Mouse (Mus musculus): ENCODE data around the gene Slc39a5. TPM values are rescaled to one million over a fixed set of nuclear protein-coding genes. Genes with fewer than 3 reads are reported as not detected.

Gene Slc39a5
- polyA plus RNA-seq, 1 experiment: not detected

DNA sequence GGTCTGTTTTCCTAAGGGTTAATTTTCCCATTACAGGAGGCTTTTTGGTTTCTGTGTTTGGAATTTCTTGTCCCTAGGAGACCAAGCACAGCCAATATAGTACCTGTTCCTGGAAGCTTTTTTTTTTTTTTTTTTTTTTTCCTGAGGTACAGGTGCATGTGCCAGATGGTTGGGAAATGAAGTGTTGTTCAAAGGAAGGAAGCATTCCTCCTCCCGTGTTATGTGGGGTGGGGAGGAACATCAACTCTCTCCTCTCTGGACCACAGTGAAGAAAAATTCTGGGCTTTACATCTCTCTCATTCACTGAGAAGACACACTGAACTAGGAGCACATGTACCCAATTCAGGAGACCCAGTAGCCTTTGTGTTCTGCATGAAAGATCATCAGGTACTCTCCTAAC is 12.0 kb upstream of the Slc39a5 start:
- H3K27ac ChIP-seq (ENCODE audit: insufficient read depth, low read depth, low read length): no peak overlapping the region
- 13% methylated on average over 1 of the region's 1 CpGs for WGBS
- TF ChIP-seq CTCF (IDR thresholded peaks at IDR 0.05; ENCODE audit: insufficient read depth, low read depth, low read length): no peak
- no peak for TF ChIP-seq POLR2A (IDR thresholded peaks at IDR 0.05; ENCODE audit: insufficient read depth, low read depth, low read length)
- H3K4me3 ChIP-seq (ENCODE audit: insufficient read depth, low read depth, low read length): no peak overlapping the region
- H3K4me1 ChIP-seq (ENCODE audit: control insufficient read depth, insufficient read depth, low read length): peaks cover 18% of the 10 kb centered on the region

DNA sequence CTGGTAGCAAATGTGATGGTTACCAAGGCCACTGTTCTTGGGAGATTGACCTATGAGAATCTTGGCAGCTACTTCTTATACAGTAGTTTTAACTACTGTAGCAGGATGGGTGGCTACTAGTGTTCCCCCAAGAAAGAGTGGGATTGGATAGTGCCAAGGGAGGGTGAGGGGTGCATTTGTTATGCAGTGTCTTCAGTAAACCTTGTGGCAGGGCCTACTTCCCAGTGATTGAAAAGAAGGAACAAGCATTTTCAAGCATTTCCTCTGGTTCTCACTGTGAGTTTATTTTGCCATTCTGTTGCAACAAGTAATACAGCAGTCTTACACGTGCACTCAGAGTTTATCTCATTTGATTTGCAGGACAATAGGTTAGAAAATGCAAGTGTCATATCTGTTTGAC is 11.5 kb upstream of the Slc39a5 start:
- H3K27ac ChIP-seq (ENCODE audit: insufficient read depth, low read depth, low read length): no peak overlapping the region
- H3K4me1 ChIP-seq (ENCODE audit: control insufficient read depth, insufficient read depth, low read length): peaks cover 20% of the 10 kb centered on the region
- H3K4me3 ChIP-seq (ENCODE audit: insufficient read depth, low read depth, low read length): no peak overlapping the region
- WGBS: 7% methylated on average over 1 of the region's 1 CpGs
- TF ChIP-seq POLR2A (IDR thresholded peaks at IDR 0.05; ENCODE audit: insufficient read depth, low read depth, low read length): no peak
- TF ChIP-seq CTCF (IDR thresholded peaks at IDR 0.05; ENCODE audit: insufficient read depth, low read depth, low read length): no peak

DNA sequence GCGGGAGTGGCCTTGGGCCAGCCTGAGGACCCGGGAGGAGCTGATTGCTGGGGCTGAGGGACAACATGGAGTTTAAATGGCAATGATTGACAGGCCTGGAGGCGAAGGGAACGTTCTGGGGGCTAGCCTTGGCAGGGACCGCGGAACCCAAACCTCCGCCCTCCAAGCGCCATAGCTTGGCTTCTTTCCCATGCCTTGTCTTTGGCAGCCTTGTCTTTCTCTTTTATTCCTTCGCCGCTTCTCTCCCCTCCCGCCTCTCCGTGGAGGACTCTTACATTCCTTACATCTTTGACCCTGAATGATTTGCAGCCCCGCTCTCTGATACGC is 11.0 kb upstream of the Slc39a5 start:
- 0% methylated on average over 14 of the region's 14 CpGs for WGBS
- H3K4me1 ChIP-seq (ENCODE audit: control insufficient read depth, insufficient read depth, low read length): peaks cover 20% of the 10 kb centered on the region
- H3K4me3 ChIP-seq (ENCODE audit: insufficient read depth, low read depth, low read length): peak overlapping the region; percentile 92
- H3K27ac ChIP-seq (ENCODE audit: insufficient read depth, low read depth, low read length): peak overlapping the region; percentile 83; the same call in 1 of the 2 replicates
- TF ChIP-seq POLR2A (IDR thresholded peaks at IDR 0.05; ENCODE audit: insufficient read depth, low read depth, low read length): no peak
- TF ChIP-seq CTCF (IDR thresholded peaks at IDR 0.05; ENCODE audit: insufficient read depth, low read depth, low read length): no peak

DNA sequence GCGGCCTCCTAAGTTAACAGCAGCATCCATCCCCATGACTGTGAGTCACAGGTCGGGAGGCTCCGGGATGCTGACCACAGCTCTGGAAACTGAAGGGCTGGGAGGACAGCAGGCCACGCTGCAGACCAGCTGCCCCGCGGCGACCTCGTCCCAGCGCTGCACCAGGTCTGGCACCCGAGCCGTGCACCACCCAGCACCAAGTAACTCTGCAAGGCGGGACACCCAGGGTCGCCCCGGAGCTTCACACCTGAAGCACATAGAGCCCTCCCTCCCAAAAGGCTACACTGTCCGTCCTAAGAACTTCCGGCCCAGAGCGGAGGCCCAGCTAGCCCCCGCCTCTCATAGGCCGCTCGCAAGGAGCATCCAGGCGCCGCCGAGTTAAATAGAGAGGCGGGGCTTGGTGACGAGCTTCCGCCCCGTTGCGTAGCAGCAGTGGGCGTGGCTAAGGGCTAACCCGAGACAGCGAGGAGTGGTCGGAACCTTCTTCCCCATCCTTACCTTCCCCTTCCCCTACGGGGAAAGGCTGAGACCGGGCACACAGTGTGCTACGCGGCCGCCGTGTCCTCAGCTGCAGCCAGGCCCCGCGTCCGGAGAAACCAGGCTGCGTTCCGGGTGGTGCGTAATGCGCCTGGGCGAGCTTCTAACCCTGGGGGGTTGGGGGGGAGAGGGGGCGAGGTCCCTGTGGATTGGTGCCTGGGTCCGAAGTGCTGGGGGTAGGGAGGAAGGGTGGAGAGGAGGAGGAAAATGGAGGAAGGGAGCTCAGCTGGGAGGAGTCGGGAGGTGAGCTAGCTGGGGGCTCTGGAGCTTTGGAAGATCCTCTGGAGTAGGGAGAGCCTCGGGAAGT is 10.4 kb upstream of the Slc39a5 start, which contains the start of the genes Nabp2 and Rnf41:
TSS of gene Nabp2 (minus strand) at position 282 of the 844 bp plus-strand sequence.
TSS of gene Rnf41 (plus strand) at position 447 of the 844 bp plus-strand sequence.
- WGBS: under 1% methylated on average over 49 of the region's 50 CpGs
- H3K4me1 ChIP-seq (ENCODE audit: control insufficient read depth, insufficient read depth, low read length): peaks cover 20% of the 10 kb centered on the region
- peak; percentile 89 for TF ChIP-seq POLR2A (IDR thresholded peaks at IDR 0.05; ENCODE audit: insufficient read depth, low read depth, low read length)
- TF ChIP-seq CTCF (IDR thresholded peaks at IDR 0.05; ENCODE audit: insufficient read depth, low read depth, low read length): no peak

GRCm38 (mm10) chr10:128410560-128410845 is 9.5 kb upstream of the Slc39a5 start:
- Histone ChIP-seq H3K4me1 (ENCODE audit: control insufficient read depth, insufficient read depth, low read length) (peaks cover 20% of the 10 kb centered on the region), H3K4me3 (ENCODE audit: insufficient read depth, low read depth, low read length) (0 out of 2 replicates have a peak overlapping the region, but pooled peaks have one; percentile 8), H3K27ac (ENCODE audit: insufficient read depth, low read depth, low read length) (peak overlapping the region; percentile 4)
- 22% methylated on average over 4 of the region's 4 CpGs for WGBS
- no peak for TF ChIP-seq CTCF (IDR thresholded peaks at IDR 0.05; ENCODE audit: insufficient read depth, low read depth, low read length)
- TF ChIP-seq POLR2A (IDR thresholded peaks at IDR 0.05; ENCODE audit: insufficient read depth, low read depth, low read length): no peak

More for the DNA sequence above, 10.4 kb upstream of the Slc39a5 start, which contains the start of the genes Nabp2 and Rnf41:
- peak within 1 kb of the TSS; percentile 83 for H3K27ac ChIP-seq (ENCODE audit: insufficient read depth, low read depth, low read length)
- H3K4me3 ChIP-seq (ENCODE audit: insufficient read depth, low read depth, low read length): peak within 1 kb of the TSS; percentile 92

- peak overlapping the region; percentile 68 for H3K4me3 ChIP-seq (ENCODE audit: insufficient read depth, low read depth, low read length)
- peak; percentile 74 for TF ChIP-seq CTCF (IDR thresholded peaks at IDR 0.05; ENCODE audit: insufficient read depth, low read depth, low read length)
- peak; percentile 36 for TF ChIP-seq POLR2A (IDR thresholded peaks at IDR 0.05; ENCODE audit: insufficient read depth, low read depth, low read length)
- peaks cover 18% of the 10 kb centered on the region for H3K4me1 ChIP-seq (ENCODE audit: control insufficient read depth, insufficient read depth, low read length)
- WGBS: 4% methylated on average over 36 of the region's 36 CpGs
- H3K27ac ChIP-seq (ENCODE audit: insufficient read depth, low read depth, low read length): peak overlapping the region; percentile 55
Observed at GRCm38 (mm10) chr10:128409692-128410559, 8.9 kb upstream of the Slc39a5 start.

DNA sequence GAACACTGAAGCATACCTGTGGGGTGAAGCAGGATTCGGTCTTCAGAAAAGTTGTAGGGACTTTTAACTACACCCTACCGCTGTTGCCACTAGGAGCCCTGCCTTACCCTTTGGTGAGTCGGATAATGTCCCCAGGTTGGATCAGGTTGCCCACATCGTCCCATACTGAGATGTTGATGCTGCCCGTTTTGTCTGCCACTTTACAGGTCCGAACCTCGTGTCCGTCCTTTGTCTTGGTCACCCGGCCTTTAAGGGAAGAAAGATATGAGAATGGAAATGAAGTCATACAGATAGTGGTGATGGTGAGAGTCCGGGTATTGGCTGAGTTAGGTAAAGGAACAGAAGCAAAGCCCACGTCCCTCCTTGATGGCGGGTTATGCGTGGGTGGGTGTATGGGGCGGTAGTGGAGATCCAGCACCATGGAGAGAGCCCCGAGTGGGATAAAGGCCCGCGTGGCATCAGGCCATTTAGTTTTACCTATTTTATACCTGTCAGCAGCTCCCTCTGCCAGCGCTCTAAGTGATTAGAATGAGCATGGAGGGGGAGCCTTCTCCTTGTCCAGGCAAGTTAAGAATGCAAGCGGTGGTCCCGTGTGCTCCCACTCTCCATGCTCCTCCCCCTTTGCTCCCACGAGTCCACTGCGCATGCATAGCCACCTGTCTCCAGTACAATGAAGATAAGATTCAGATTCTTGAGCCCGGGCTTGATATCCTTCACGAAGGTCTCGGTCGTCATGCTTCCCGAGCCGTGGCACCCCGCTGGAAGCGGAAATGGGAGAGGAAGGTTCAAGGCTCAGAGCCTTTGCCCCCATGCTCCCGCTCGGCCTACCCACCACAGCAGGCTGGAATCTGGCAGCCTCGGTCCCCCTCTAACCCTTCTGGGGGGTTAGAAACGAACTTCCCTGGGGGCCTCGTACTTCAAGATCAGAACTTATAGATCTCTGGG is 7.8 kb upstream of the Slc39a5 start:
- peak overlapping the region; percentile 55 for H3K27ac ChIP-seq (ENCODE audit: insufficient read depth, low read depth, low read length)
- peaks cover 15% of the 10 kb centered on the region for H3K4me1 ChIP-seq (ENCODE audit: control insufficient read depth, insufficient read depth, low read length)
- H3K4me3 ChIP-seq (ENCODE audit: insufficient read depth, low read depth, low read length): peak overlapping the region; percentile 68
- no peak for TF ChIP-seq POLR2A (IDR thresholded peaks at IDR 0.05; ENCODE audit: insufficient read depth, low read depth, low read length)
- TF ChIP-seq CTCF (IDR thresholded peaks at IDR 0.05; ENCODE audit: insufficient read depth, low read depth, low read length): no peak
- 13% methylated on average over 35 of the region's 35 CpGs for WGBS

GRCm38 (mm10) chr10:128403931-128404330 is 2.9 kb upstream of the Slc39a5 start:
- Histone ChIP-seq H3K4me3 (ENCODE audit: insufficient read depth, low read depth, low read length) (no peak overlapping the region), H3K27ac (ENCODE audit: insufficient read depth, low read depth, low read length) (no peak overlapping the region), H3K4me1 (ENCODE audit: control insufficient read depth, insufficient read depth, low read length) (peaks cover 10% of the 10 kb centered on the region)
- TF ChIP-seq POLR2A (IDR thresholded peaks at IDR 0.05; ENCODE audit: insufficient read depth, low read depth, low read length) (no peak), CTCF (IDR thresholded peaks at IDR 0.05; ENCODE audit: insufficient read depth, low read depth, low read length) (no peak)
- 72% methylated on average over 7 of the region's 7 CpGs for WGBS
